Mouse (Mus musculus): ENCODE data around the gene Zswim7. TPM values are rescaled to one million over a fixed set of nuclear protein-coding genes. Genes with fewer than 3 reads are reported as not detected.

Gene Zswim7
- polyA plus RNA-seq, 1 experiment from 2014 or later = 17.9 TPM

Other genes with a start within 250 kb of the Zswim7 start
- 10.4 and 11.5 TPM in 2 replicates for gene Adora2b, start 32.4 kb downstream of the Zswim7 start, polyA plus RNA-seq (2016; fragmentation: Nextera tagmentation; extraction: Ambion mirVana)
- 17.4 and 18.8 TPM in 2 replicates for gene Ttc19, start 98 bp upstream of the Zswim7 start, polyA plus RNA-seq (2016; fragmentation: Nextera tagmentation; extraction: Ambion mirVana)
- gene Pigl, start 177.1 kb upstream of the Zswim7 start, polyA plus RNA-seq (2016; fragmentation: Nextera tagmentation; extraction: Ambion mirVana) = 13.5 and 13.9 TPM in 2 replicates
- gene Ncor1, start 177.2 kb upstream of the Zswim7 start, polyA plus RNA-seq (2016; fragmentation: Nextera tagmentation; extraction: Ambion mirVana) = 127 and 144 TPM in 2 replicates